Mouse (Mus musculus) liver, embryonic 14.5 days (tissue): ENCODE results near the gene Srcin1.

Experiments
- CTCF ChIP-seq: IDR thresholded peaks from 2 replicates; pipeline ENCODE4 v1.5.1; 2016; ENCODE audit warnings: antibody characterized with exemption, low read depth, control low read depth
- EP300 ChIP-seq: IDR thresholded peaks from 2 replicates; pipeline ENCODE4 v1.6.1; 2016; ENCODE audit warnings: antibody characterized with exemption, low read depth

DNA sequence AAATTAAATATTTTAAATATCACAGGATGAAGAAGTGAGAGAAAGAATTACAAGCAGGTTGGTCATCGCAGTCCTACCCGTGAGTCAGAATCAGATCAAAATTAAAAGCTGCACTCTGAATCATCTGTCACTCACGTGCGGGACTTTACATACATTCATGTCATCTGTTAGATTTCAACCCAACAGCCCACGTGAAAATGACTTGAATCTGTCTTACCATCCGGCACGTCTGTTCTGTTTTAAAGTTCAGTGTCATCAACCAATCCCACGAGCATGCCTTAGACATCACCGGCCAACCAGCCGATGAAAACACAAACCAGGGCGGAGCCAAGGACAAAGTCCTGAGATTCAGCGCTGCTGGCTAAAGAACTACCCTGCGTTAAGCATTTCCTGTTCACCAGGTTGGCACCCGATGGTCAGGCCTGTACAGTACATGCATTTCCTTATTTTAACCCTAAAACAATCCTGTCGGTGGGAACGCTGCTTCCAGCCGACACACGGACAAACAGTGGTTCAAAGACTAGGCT lies 47.6 kb downstream of the Srcin1 start:
- TF ChIP-seq CTCF (no peak), EP300 (no peak)
